Mouse (Mus musculus) liver, adult 2 months (tissue): Measurements from ENCODE around the gene Magee2. TPM values are rescaled to one million over a fixed set of nuclear protein-coding genes. Genes with fewer than 3 reads are reported as not detected.
"Not testable (repeated sequence)": the region's sequence is repeated elsewhere in the genome, so short reads cannot be mapped to it uniquely, and the experiment has no call there.

Experiments used
- DNase-seq: peaks from one replicate; pipeline ENCODE4 v3.0.0-alpha.2; 2011; ENCODE audit warnings: low read depth, low spot score; ENCODE audit errors: extremely low read depth
- H3K27ac ChIP-seq: fragments of 200-500 bp; replicated peaks from 2 replicates; pipeline ENCODE4 v1.5.1; 2012; ENCODE audit warnings: low read depth, mild to moderate bottlenecking, control low read depth, inconsistent platforms, low read length; ENCODE audit not compliant: insufficient read depth
- H3K27me3 ChIP-seq: fragments of 200-500 bp; 2 replicates; pipeline ENCODE4 v1.6.1; 2012; ENCODE audit warnings: mild to moderate bottlenecking, moderate library complexity, low read length, inconsistent platforms; ENCODE audit not compliant: control insufficient read depth, insufficient read depth
- H3K36me3 ChIP-seq: fragments of 200-500 bp; 2 replicates; pipeline ENCODE4 v1.6.1; 2012; ENCODE audit warnings: low read length, inconsistent platforms; ENCODE audit not compliant: control insufficient read depth, insufficient read depth
- H3K4me1 ChIP-seq: fragments of 200-500 bp; 2 replicates; pipeline ENCODE4 v1.6.1; 2011; ENCODE audit warnings: low read length; ENCODE audit not compliant: control insufficient read depth, insufficient read depth
- H3K4me3 ChIP-seq: fragments of 200-500 bp; 2 replicates; pipeline ENCODE4 v1.5.1; 2011; ENCODE audit warnings: low read depth, mild to moderate bottlenecking, control low read depth, low read length, moderate library complexity; ENCODE audit not compliant: insufficient read depth
- H3K79me2 ChIP-seq: fragments of 200-500 bp; 2 replicates; pipeline ENCODE4 v1.6.1; 2012; ENCODE audit warnings: inconsistent platforms, mild to moderate bottlenecking, low read length, moderate library complexity; ENCODE audit not compliant: control insufficient read depth, insufficient read depth
- H3K9ac ChIP-seq: fragments of 200-500 bp; 2 replicates; pipeline ENCODE4 v1.6.1; 2012; ENCODE audit warnings: low read depth, mild to moderate bottlenecking, control low read depth, inconsistent platforms, low read length
- CTCF ChIP-seq: fragments of 200-500 bp; IDR thresholded peaks from 2 replicates; pipeline ENCODE4 v1.5.1; 2011; ENCODE audit warnings: low read depth, low read length, control low read depth
- POLR2A ChIP-seq: fragments of 200-500 bp; IDR thresholded peaks from 2 replicates; pipeline ENCODE4 v1.6.1; 2011; ENCODE audit warnings: low read length, control low read depth; ENCODE audit not compliant: insufficient read depth; ENCODE audit errors: extremely low read depth
- WGBS: fragments of 180-500 bp; shearing (Covaris S2); methylation state at CpG from one replicate; pipeline ENCODE4 v1.1.7; 2018; 5-methylcytosine and 5-hydroxymethylcytosine counted together
- polyA plus RNA-seq: library from polyadenylated mRNA; depleted of rRNA; stranded (reverse); fragments of >200 nt; gene quantifications from 2 replicates; pipeline ENCODE4 v1.2.3, GENCODE M21; 2012; rRNA removed
- total RNA-seq: library from RNA; depleted of rRNA; stranded (reverse); fragments of >200 nt; gene quantifications from 2 replicates; pipeline ENCODE4 v1.2.3, GENCODE M21; 2014; rRNA removed

Gene Magee2
- not detected in 2 replicates for total RNA-seq
- polyA plus RNA-seq = not detected in 2 replicates

GRCm38 (mm10) chrX:104856751-104857341 lies at the start of gene Magee2:
TSS of gene Magee2 (minus strand) at chrX:104857267.
- no peaks in the 10 kb centered on the region for H3K27me3 ChIP-seq
- H3K27ac ChIP-seq = no peak within 1 kb of the TSS
- no peaks in the 10 kb centered on the region for H3K36me3 ChIP-seq
- H3K9ac ChIP-seq = no peak within 1 kb of the TSS
- H3K79me2 ChIP-seq = no peaks in the 10 kb centered on the region
- peaks cover 3% of the 10 kb centered on the region; the same call in 1 of the 2 replicates for H3K4me1 ChIP-seq
- peak within 1 kb of the TSS; percentile 40; the same call in 1 of the 2 replicates for H3K4me3 ChIP-seq
- no peak for DNase-seq
- no peak for TF ChIP-seq POLR2A
- WGBS = 1% methylated on average over 37 of the region's 37 CpGs

GRCm38 (mm10) chrX:104853610-104854009 lies 3.5 kb downstream of the Magee2 start:
- no peak for DNase-seq
- H3K4me1 ChIP-seq = peaks cover 3% of the 10 kb centered on the region; the same call in 1 of the 2 replicates
- no peaks in the 10 kb centered on the region for H3K27me3 ChIP-seq
- TF ChIP-seq CTCF = no peak
- no peak for TF ChIP-seq POLR2A
- H3K4me3 ChIP-seq = no peak overlapping the region
- WGBS = 18% methylated on average over 9 of the region's 9 CpGs
- H3K27ac ChIP-seq = no peak overlapping the region
- H3K36me3 ChIP-seq = no peaks in the 10 kb centered on the region
- H3K9ac ChIP-seq = no peak overlapping the region
- H3K79me2 ChIP-seq = no peaks in the 10 kb centered on the region

GRCm38 (mm10) chrX:104817583-104817982 lies 39.5 kb downstream of the Magee2 start:
- not testable (repeated sequence) for H3K79me2 ChIP-seq, DNase-seq, H3K36me3 ChIP-seq, H3K9ac ChIP-seq, H3K4me3 ChIP-seq, H3K4me1 ChIP-seq, H3K27ac ChIP-seq, H3K27me3 ChIP-seq
- WGBS = 84% methylated on average over 4 of the region's 5 CpGs

- H3K4me1 ChIP-seq, H3K79me2 ChIP-seq, H3K9ac ChIP-seq, H3K27me3 ChIP-seq, H3K27ac ChIP-seq, H3K36me3 ChIP-seq, DNase-seq, H3K4me3 ChIP-seq: not testable (repeated sequence)
- 92% methylated on average over 1 of the region's 3 CpGs for WGBS
Measured at GRCm38 (mm10) chrX:104816987-104817386, 40.1 kb downstream of the Magee2 start.

GRCm38 (mm10) chrX:104813704-104814103 lies 43.4 kb downstream of the Magee2 start:
- not testable (repeated sequence) for H3K79me2 ChIP-seq, H3K27me3 ChIP-seq, H3K9ac ChIP-seq, H3K4me1 ChIP-seq, H3K27ac ChIP-seq, H3K36me3 ChIP-seq, H3K4me3 ChIP-seq, DNase-seq
- 39% methylated on average over 3 of the region's 4 CpGs for WGBS

Other genes with a start within 250 kb of the Magee2 start
- gene Zdhhc15, start 186.2 kb downstream of the Magee2 start, total RNA-seq = 0.09 and 0.13 TPM in 2 replicates
- gene Zdhhc15, start 186.2 kb downstream of the Magee2 start, polyA plus RNA-seq = 0.01 and 0.02 TPM in 2 replicates
- gene Pbdc1, start 222.5 kb upstream of the Magee2 start, total RNA-seq = 10.3 and 12.8 TPM in 2 replicates
- gene Pbdc1, start 222.5 kb upstream of the Magee2 start, polyA plus RNA-seq = 6.0 and 6.6 TPM in 2 replicates